Mouse (Mus musculus) kidney, adult 2 months (tissue): ENCODE results near the gene Tgm6. TPM values are rescaled to one million over a fixed set of nuclear protein-coding genes. Genes with fewer than 3 reads are reported as not detected.

Experiments used
- DNase-seq: peaks from one replicate; pipeline ENCODE4 v3.0.0; 2021
- H3K27ac ChIP-seq: fragments of 200-500 bp; 2 replicates; pipeline ENCODE4 v1.5.1; 2012; ENCODE audit warnings: low read depth, low read length, control low read depth, inconsistent platforms; ENCODE audit not compliant: insufficient read depth
- H3K27me3 ChIP-seq: fragments of 200-500 bp; replicated peaks from 2 replicates; pipeline ENCODE4 v1.6.1; 2012; ENCODE audit warnings: mild to moderate bottlenecking, moderate library complexity, low read length, inconsistent platforms; ENCODE audit not compliant: control insufficient read depth, insufficient read depth
- H3K36me3 ChIP-seq: fragments of 200-500 bp; 2 replicates; pipeline ENCODE4 v1.6.1; 2012; ENCODE audit warnings: mild to moderate bottlenecking, moderate library complexity, low read length, inconsistent platforms; ENCODE audit not compliant: control insufficient read depth, insufficient read depth
- H3K4me1 ChIP-seq: fragments of 200-500 bp; 2 replicates; pipeline ENCODE4 v1.6.1; 2011; ENCODE audit warnings: low read length; ENCODE audit not compliant: control insufficient read depth, insufficient read depth
- H3K4me3 ChIP-seq: fragments of 200-500 bp; 2 replicates; pipeline ENCODE4 v1.5.1; 2011; ENCODE audit warnings: mild to moderate bottlenecking, low read depth, low read length, control low read depth; ENCODE audit not compliant: insufficient read depth
- CTCF ChIP-seq: fragments of 200-500 bp; conservative IDR thresholded peaks from 2 replicates; pipeline ENCODE4 v1.5.1; 2011; ENCODE audit warnings: low read depth, mild to moderate bottlenecking, control low read depth, low read length, moderate library complexity, mixed read lengths; ENCODE audit not compliant: insufficient read depth, insufficient read length
- POLR2A ChIP-seq: fragments of 200-500 bp; IDR thresholded peaks from one replicate; pipeline ENCODE4 v1.6.1; 2011; ENCODE audit warnings: low read depth, low read length, control low read depth
- WGBS: fragments of 180-500 bp; shearing (Covaris S2); methylation state at CpG from one replicate; pipeline ENCODE4 v1.1.7; 2018; 5-methylcytosine and 5-hydroxymethylcytosine counted together
- polyA plus RNA-seq: library from polyadenylated mRNA; depleted of rRNA; stranded (reverse); fragments of >200 nt; gene quantifications from 2 replicates; pipeline ENCODE4 v1.2.3, GENCODE M21; 2012

The Tgm6 gene
- polyA plus RNA-seq, 1 experiment: not detected

GRCm38 (mm10) chr2:130126073-130126472 is 13.9 kb downstream of the Tgm6 start:
- no peak overlapping the region for H3K27ac ChIP-seq
- no peaks in the 10 kb centered on the region for H3K36me3 ChIP-seq
- no peaks in the 10 kb centered on the region for H3K4me1 ChIP-seq
- H3K27me3 ChIP-seq: no peaks in the 10 kb centered on the region
- no peak for DNase-seq
- H3K4me3 ChIP-seq: no peak overlapping the region
- no peak for TF ChIP-seq CTCF
- TF ChIP-seq POLR2A: no peak
- WGBS: 72% methylated on average over 1 of the region's 1 CpGs

- Histone ChIP-seq H3K4me3 (no peak overlapping the region), H3K27me3 (no peaks in the 10 kb centered on the region), H3K27ac (no peak overlapping the region), H3K36me3 (no peaks in the 10 kb centered on the region), H3K4me1 (no peaks in the 10 kb centered on the region)
- WGBS: 75% methylated on average over 1 of the region's 1 CpGs
- no peak for DNase-seq
- no peak for TF ChIP-seq POLR2A
Measured at GRCm38 (mm10) chr2:130129687-130130086, 17.5 kb downstream of the Tgm6 start.

GRCm38 (mm10) chr2:130143011-130143410 is 30.8 kb downstream of the Tgm6 start:
- WGBS: 92% methylated on average over 8 of the region's 8 CpGs
- Histone ChIP-seq H3K4me3 (no peak overlapping the region), H3K4me1 (no peaks in the 10 kb centered on the region), H3K27me3 (no peaks in the 10 kb centered on the region), H3K36me3 (no peaks in the 10 kb centered on the region), H3K27ac (no peak overlapping the region)
- no peak for DNase-seq
- TF ChIP-seq CTCF: no peak
- TF ChIP-seq POLR2A: no peak

- no peaks in the 10 kb centered on the region for H3K4me1 ChIP-seq
- H3K27me3 ChIP-seq: no peaks in the 10 kb centered on the region
- no peak for DNase-seq
- TF ChIP-seq CTCF (no peak), POLR2A (no peak)
- WGBS: 74% methylated on average over 23 of the region's 23 CpGs
- H3K27ac ChIP-seq: no peak overlapping the region
- H3K4me3 ChIP-seq: no peak overlapping the region
- H3K36me3 ChIP-seq: no peaks in the 10 kb centered on the region
Measured at GRCm38 (mm10) chr2:130144703-130145324, 32.6 kb downstream of the Tgm6 start.

GRCm38 (mm10) chr2:130146089-130146668 is 34.0 kb downstream of the Tgm6 start:
- 62% methylated on average over 5 of the region's 5 CpGs for WGBS
- Histone ChIP-seq H3K27me3 (no peaks in the 10 kb centered on the region), H3K27ac (no peak overlapping the region), H3K36me3 (no peaks in the 10 kb centered on the region), H3K4me3 (no peak overlapping the region), H3K4me1 (no peaks in the 10 kb centered on the region)
- DNase-seq: no peak
- no peak for TF ChIP-seq POLR2A
- TF ChIP-seq CTCF: no peak

GRCm38 (mm10) chr2:130155171-130155570 is 43.0 kb downstream of the Tgm6 start:
- DNase-seq: no peak
- TF ChIP-seq POLR2A: no peak
- no peak for TF ChIP-seq CTCF

GRCm38 (mm10) chr2:130155851-130156250 is 43.6 kb downstream of the Tgm6 start:
- TF ChIP-seq POLR2A: no peak
- no peak for TF ChIP-seq CTCF
- no peaks in the 10 kb centered on the region for H3K36me3 ChIP-seq
- no peak for DNase-seq
- H3K27me3 ChIP-seq: no peaks in the 10 kb centered on the region
- H3K27ac ChIP-seq: no peak overlapping the region
- no peak overlapping the region for H3K4me3 ChIP-seq
- no peaks in the 10 kb centered on the region for H3K4me1 ChIP-seq

More at GRCm38 (mm10) chr2:130155171-130155570, 43.0 kb downstream of the Tgm6 start:
- WGBS: 88% methylated on average over 3 of the region's 3 CpGs
- Histone ChIP-seq H3K27ac (no peak overlapping the region), H3K36me3 (no peaks in the 10 kb centered on the region), H3K27me3 (no peaks in the 10 kb centered on the region), H3K4me1 (no peaks in the 10 kb centered on the region), H3K4me3 (no peak overlapping the region)
